Mouse (Mus musculus): ENCODE data around the gene Sp6.

Gene Sp6

DNA sequence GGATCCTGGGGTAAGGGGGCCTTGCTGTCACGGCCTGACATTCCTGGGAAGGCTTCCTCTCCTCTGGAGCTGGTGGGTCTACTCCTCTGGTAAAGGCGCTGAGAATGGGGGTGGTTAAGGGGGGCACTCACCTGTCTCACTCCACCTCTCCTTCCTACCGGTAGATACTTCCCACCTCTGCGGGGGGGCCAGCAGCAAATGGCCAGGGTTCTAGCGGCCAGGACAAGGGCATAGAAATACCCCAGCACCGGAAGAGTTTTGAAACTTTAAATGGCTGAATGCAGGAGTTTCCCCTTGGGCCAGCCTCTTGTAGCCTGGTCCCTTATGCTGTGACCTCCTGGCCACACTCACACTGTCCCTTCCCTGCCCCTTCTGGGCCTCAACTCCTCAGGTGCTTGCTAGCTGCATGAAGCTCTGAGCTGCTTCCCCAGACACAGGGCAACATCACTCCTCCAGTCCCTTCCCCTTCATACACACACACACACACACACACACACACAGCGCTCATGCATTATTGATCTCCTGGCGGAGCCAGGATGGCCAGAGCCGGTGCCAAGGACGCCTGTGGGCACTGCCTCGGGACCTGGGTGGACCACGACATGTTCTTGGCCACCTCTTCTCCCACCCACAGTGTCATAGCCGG is 37.9 kb downstream of the Sp6 start:
- no peak for DNase-seq (ENCODE audit: extremely low read depth, insufficient read length, low spot score)

GRCm38 (mm10) chr11:97052219-97052646 is 39.0 kb downstream of the Sp6 start:
- DNase-seq (ENCODE audit: extremely low read depth, insufficient read length, low spot score), result peak; percentile 85

DNA sequence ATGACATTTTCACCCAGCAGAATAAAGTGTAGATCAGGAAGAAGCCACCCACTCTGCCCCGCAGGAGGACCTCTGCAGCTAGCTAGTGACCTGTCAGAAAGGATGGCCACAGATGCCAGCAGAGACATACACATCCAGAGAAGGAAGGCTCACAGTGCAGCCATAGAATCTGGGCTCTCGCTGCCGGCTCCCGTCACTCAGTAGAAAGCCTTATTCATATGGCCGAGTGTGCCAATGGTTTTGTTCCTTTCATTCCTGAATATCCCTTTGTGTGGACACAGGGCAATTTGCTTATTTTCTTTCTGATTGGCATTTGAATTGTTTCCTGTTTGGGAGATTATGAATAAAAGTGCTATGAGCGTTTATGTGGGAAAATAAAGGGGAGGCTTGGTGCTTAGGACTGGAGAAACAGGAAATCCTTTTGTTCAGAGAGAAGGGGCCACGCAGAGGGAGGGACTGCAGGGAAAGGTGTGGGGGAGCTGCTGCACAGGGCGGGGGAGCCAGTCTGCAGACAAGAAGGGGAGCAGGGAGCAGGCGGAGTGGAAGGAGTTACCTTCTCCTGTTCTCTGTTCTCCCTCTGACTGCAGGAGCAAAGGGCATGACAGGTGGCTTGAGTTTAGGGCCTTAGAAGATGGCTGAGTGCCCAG is 50.2 kb downstream of the Sp6 start:
- DNase-seq (ENCODE audit: extremely low read depth, insufficient read length, low spot score), result no peak

DNA sequence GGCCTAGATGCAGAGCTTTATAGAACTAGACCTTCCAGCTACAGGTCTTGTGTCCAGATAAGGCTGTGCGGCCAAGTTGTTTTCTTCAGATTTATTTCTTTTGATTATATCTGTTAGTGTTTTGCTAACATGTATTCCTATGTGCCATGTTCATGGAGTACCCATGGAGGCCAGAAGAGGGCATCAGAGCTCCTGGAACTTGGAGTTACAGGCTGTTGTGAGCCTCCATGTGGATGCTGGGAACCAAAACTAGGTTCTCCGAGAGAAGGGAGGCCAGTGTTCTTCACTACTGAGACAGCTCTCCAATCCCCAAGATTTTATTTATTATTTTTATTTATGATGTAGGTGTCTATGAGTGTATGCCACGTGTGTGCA is 50.7 kb downstream of the Sp6 start:
- DNase-seq (ENCODE audit: extremely low read depth, insufficient read length, low spot score), result no peak

GRCm38 (mm10) chr11:97065538-97066295 is 52.5 kb downstream of the Sp6 start:
- DNase-seq (ENCODE audit: extremely low read depth, insufficient read length, low spot score), result peak; percentile 57

- DNase-seq (ENCODE audit: extremely low read depth, insufficient read length, low spot score), result no peak
Measured at GRCm38 (mm10) chr11:97066656-97067360, 53.6 kb downstream of the Sp6 start.

GRCm38 (mm10) chr11:97069333-97069732 is 56.1 kb downstream of the Sp6 start:
- DNase-seq (ENCODE audit: extremely low read depth, insufficient read length, low spot score), result no peak

GRCm38 (mm10) chr11:97069770-97070169 is 56.6 kb downstream of the Sp6 start:
- no peak for DNase-seq (ENCODE audit: extremely low read depth, insufficient read length, low spot score)

DNA sequence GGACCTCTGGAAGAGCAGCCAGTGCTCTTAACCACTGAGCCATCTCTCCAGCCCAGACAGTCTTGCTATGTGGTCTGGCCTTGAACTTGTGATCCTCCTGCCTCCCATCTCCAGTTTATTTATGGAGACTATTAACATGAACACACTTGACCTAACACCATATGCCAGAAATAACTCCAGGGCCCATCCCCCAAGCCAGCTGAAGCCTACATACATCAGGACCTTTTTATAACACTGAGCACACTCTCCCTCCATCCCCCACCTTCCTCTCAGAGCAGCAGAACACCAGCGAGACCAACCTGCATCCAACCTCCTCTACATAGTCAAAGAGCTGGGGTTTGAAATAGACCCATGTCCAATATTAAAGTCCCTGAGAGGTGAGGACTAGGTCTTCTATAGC is 57.9 kb downstream of the Sp6 start:
- DNase-seq (ENCODE audit: extremely low read depth, insufficient read length, low spot score), result no peak

DNA sequence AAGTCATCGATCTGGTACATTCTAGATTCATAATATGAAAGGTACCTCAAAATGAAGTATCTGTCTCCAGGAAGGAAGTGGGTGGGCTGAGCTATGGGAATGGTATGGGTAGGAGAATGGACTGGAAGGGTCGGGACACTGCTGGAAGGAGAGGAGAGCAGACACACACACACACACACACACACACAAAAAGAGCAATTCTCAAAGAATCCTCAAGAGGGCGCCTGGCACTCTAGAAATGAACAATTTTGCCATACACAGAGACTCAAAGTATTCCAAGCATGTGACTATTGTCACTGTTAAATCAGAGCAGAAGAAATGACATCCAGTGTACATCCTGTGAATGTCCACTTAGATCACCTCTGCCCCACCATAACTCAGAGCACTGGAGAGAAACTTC is 59.3 kb downstream of the Sp6 start:
- DNase-seq (ENCODE audit: extremely low read depth, insufficient read length, low spot score), result no peak

DNA sequence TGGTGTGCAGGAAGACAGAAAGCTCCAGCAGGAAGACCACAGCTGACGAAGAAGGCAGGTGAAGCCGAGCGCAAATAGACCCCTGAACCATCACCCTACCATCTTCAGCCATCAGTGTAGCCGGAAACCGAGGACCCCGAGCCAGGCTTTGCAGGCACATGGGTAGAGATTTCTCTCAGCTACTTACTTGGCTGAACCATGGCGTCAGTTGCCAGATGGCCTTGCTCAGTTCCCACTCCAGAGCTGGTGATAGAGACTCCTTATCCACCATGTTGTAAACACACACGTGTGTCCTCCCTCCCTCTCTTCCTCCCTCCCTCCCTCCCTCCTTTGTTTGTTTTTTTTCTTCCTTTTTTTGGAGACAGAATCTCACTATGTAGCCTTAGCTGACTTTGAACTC is 61.0 kb downstream of the Sp6 start:
- DNase-seq (ENCODE audit: extremely low read depth, insufficient read length, low spot score), result no peak
